Comparison of ENCODE assay signal across 20 mouse cellular contexts in the genomic region with DNA sequence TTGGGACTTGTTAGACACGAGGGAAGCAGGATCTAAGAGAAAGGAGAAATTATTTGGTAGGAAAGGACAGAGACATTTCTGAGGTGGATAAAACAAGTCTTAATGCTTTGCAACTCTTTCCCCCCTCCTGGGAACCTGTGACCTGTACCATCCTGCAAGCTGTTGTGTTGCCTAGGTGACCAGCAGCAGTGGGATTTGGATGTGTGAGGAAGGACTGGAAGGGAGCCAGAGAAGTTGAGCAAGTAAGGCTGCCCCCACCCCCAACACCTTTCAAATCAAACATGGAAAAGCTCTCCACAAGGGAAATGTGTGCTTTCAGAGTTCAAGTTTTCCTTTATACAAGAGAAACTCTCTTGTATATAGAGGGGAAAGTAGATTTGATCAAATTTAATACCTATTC.
A peak's percentile ranks its signal among the peaks of the same experiment; 100 is the strongest.
DNase-seq lines count a peak whose midpoint lies in the region; ATAC-seq and TF ChIP-seq lines count a peak whose summit lies in the region.
"Had no signal": no experiment of that assay in that cellular context is flagged by ENCODE, and none has a peak within 500 bp of the region (broad histone marks: within the 10 kb centered on the region; RNA-seq: fewer than 3 reads in every experiment).

No protein-coding gene starts in this region.

- no peak overlapping the region for H3K27ac ChIP-seq in hindbrain, postnatal 0 days
- H3K27ac ChIP-seq in hindbrain, embryonic 10.5 days, result no peak overlapping the region
- no peak overlapping the region for H3K27ac ChIP-seq in liver, embryonic 13.5 days
- H3K27ac ChIP-seq: kidney, postnatal 0 days; limb, embryonic 13.5 days had no signal

- H3K36me3 ChIP-seq in hindbrain, postnatal 0 days (ENCODE audit: insufficient read depth, low read length), result no peaks in the 10 kb centered on the region
- no peaks in the 10 kb centered on the region for H3K36me3 ChIP-seq in hindbrain, embryonic 10.5 days
- H3K36me3 ChIP-seq in liver, embryonic 13.5 days, result no peaks in the 10 kb centered on the region
- H3K36me3 ChIP-seq: G1E; limb, embryonic 13.5 days had no signal

- H3K9ac ChIP-seq in hindbrain, postnatal 0 days (replicated peaks; ENCODE audit: low read length), result no peak overlapping the region
- H3K9ac ChIP-seq in liver, embryonic 13.5 days, result no peak overlapping the region
- H3K9ac ChIP-seq: limb, embryonic 13.5 days had no signal

- H3K9me3 ChIP-seq in hindbrain, postnatal 0 days (ENCODE audit: low read length), result no peaks in the 10 kb centered on the region
- no peaks in the 10 kb centered on the region for H3K9me3 ChIP-seq in hindbrain, embryonic 10.5 days
- no peaks in the 10 kb centered on the region for H3K9me3 ChIP-seq in liver, embryonic 13.5 days (replicated peaks)
- H3K9me3 ChIP-seq: G1E; limb, embryonic 13.5 days had no signal

- ATAC-seq in hindbrain, postnatal 0 days, result no peak
- 0 out of 2 replicates have a peak, but pooled peaks have one; percentile 34 for ATAC-seq in liver, embryonic 13.5 days (ENCODE audit: low read depth)
- ATAC-seq: CD4-positive, CD25-positive, alpha-beta regulatory T cell, adult 4 months; hindbrain, embryonic 16.5 days; midbrain, embryonic 16.5 days had no signal

- no peak for TF ChIP-seq CTCF in hindbrain, postnatal 0 days (IDR thresholded peaks at IDR 0.05; ENCODE audit: low read depth)

- no peaks in the 10 kb centered on the region for H3K4me1 ChIP-seq in hindbrain, postnatal 0 days (ENCODE audit: insufficient read depth, low read length)
- peaks cover 6% of the 10 kb centered on the region; the same call in 1 of the 2 replicates for H3K4me1 ChIP-seq in hindbrain, embryonic 10.5 days (replicated peaks)
- H3K4me1 ChIP-seq in liver, embryonic 13.5 days (replicated peaks), result no peaks in the 10 kb centered on the region

- H3K4me2 ChIP-seq in hindbrain, postnatal 0 days (ENCODE audit: low read depth, low read length), result no peak overlapping the region
- H3K4me2 ChIP-seq in liver, embryonic 13.5 days, result no peak overlapping the region
- H3K4me2 ChIP-seq: limb, embryonic 13.5 days had no signal

- H3K27me3 ChIP-seq in hindbrain, postnatal 0 days (ENCODE audit: insufficient read depth, low read length), result no peaks in the 10 kb centered on the region
- H3K27me3 ChIP-seq in hindbrain, embryonic 10.5 days (ENCODE audit: insufficient read depth, poor library complexity, severe bottlenecking), result no peaks in the 10 kb centered on the region
- H3K27me3 ChIP-seq in liver, embryonic 13.5 days, result no peaks in the 10 kb centered on the region
- H3K27me3 ChIP-seq: limb, embryonic 13.5 days had no signal

- DNase-seq in hindbrain, postnatal 0 days (ENCODE audit: low spot score), result peak; percentile 44
- DNase-seq in hindbrain, embryonic 10.5 days (ENCODE audit: low spot score), result no peak
- DNase-seq in brain, adult 2 months (ENCODE audit: low read depth, low spot score), result peak; percentile 8
- DNase-seq in liver, embryonic 13.5 days, result no peak
- DNase-seq in lung, postnatal 25 days (ENCODE audit: low spot score), result peak; percentile 19
- no peak for DNase-seq in kidney, postnatal 36 days
- DNase-seq in left cerebral cortex, postnatal 25 days (ENCODE audit: low spot score in 2 of 2), result no peak
- DNase-seq: cerebellum, adult 11-12 months; cerebellum, postnatal 36 days; gastrocnemius, postnatal 25 days; heart, postnatal 10 days; kidney, adult 11 months; right cerebral cortex, adult 18-20 months; thymus, adult 2 months had no signal

- intact Hi-C loops in left cerebral cortex, postnatal 25 days (cut with DNase I), result no loop called here

- no peak overlapping the region for H3K4me3 ChIP-seq in hindbrain, postnatal 0 days (ENCODE audit: low read length)
- H3K4me3 ChIP-seq in hindbrain, embryonic 10.5 days, result no peak overlapping the region
- no peak overlapping the region for H3K4me3 ChIP-seq in liver, embryonic 13.5 days (replicated peaks)
- H3K4me3 ChIP-seq: limb, embryonic 13.5 days had no signal

- 22% methylated on average over 1 of the region's 1 CpGs for WGBS in hindbrain, postnatal 0 days
- WGBS in hindbrain, embryonic 10.5 days, result 43% methylated on average over 1 of the region's 1 CpGs
- WGBS in liver, embryonic 13.5 days (ENCODE audit: insufficient replicate concordance), result 52% methylated on average over 1 of the region's 1 CpGs

Comparison
In these comparisons a context has a peak if more than half of its experiments do, and no peak if none do; other contexts are left out.
1. DNase-seq: peak in hindbrain, postnatal 0 days (single experiment), brain, adult 2 months (single experiment) and lung, postnatal 25 days (single experiment); none in hindbrain, embryonic 10.5 days (single experiment), liver, embryonic 13.5 days (single experiment), kidney, postnatal 36 days (0 of 2) and left cerebral cortex, postnatal 25 days (0 of 2).